Mouse (Mus musculus) brain, embryonic 14.5 days (tissue): ENCODE data around the gene Csde1.

Experiments used
- CTCF ChIP-seq: fragments of 200-500 bp; IDR thresholded peaks from 2 replicates; pipeline ENCODE4 v1.5.1; 2012; ENCODE audit warnings: inconsistent platforms, mild to moderate bottlenecking, moderate library complexity, borderline replicate concordance; ENCODE audit not compliant: insufficient read depth, insufficient read length; ENCODE audit errors: extremely low read depth
- POLR2A ChIP-seq: fragments of 200-500 bp; IDR thresholded peaks from 2 replicates; pipeline ENCODE4 v1.6.1; 2012; ENCODE audit warnings: mild to moderate bottlenecking, inconsistent platforms, borderline replicate concordance; ENCODE audit not compliant: poor library complexity, insufficient read depth, insufficient read length, severe bottlenecking; ENCODE audit errors: extremely low read depth

- TF ChIP-seq CTCF (no peak), POLR2A (no peak)
Observed at GRCm38 (mm10) chr3:103073771-103074170, 53.5 kb downstream of the Csde1 start, which contains the start of gene Ampd1.
